Mouse (Mus musculus) Muller cell, postnatal 12 days (primary cell): ENCODE results near the gene Brd7.

Experiments
- DNase-seq: peaks from one replicate; pipeline ENCODE4 v3.0.0-alpha.2; 2015; ENCODE audit errors: inconsistent ontology term

The Brd7 gene

GRCm38 (mm10) chr8:88361708-88362428 lies at the start of gene Brd7:
TSS of gene Brd7 (minus strand) at chr8:88362194.
- DNase-seq = peak; percentile 89

GRCm38 (mm10) chr8:88411461-88411860 lies 49.5 kb upstream of the Brd7 start:
- DNase-seq = no peak

GRCm38 (mm10) chr8:88409401-88409940 lies 47.5 kb upstream of the Brd7 start:
- DNase-seq = peak; percentile 22

GRCm38 (mm10) chr8:88407716-88408115 lies 45.7 kb upstream of the Brd7 start:
- no peak for DNase-seq

GRCm38 (mm10) chr8:88398060-88398459 lies 36.1 kb upstream of the Brd7 start:
- no peak for DNase-seq

GRCm38 (mm10) chr8:88393298-88393697 lies 31.3 kb upstream of the Brd7 start:
- DNase-seq = no peak

- DNase-seq = no peak
These were observed 28.8 kb upstream of the Brd7 start for GRCm38 (mm10) chr8:88390749-88391148.

GRCm38 (mm10) chr8:88388691-88389239 lies 26.8 kb upstream of the Brd7 start:
- DNase-seq = no peak

- DNase-seq = no peak
These were observed 25.9 kb upstream of the Brd7 start for GRCm38 (mm10) chr8:88387874-88388273.

GRCm38 (mm10) chr8:88383164-88383556 lies 21.2 kb upstream of the Brd7 start:
- DNase-seq = no peak

- DNase-seq = no peak
These were observed 20.5 kb upstream of the Brd7 start for GRCm38 (mm10) chr8:88382311-88383163.

- no peak for DNase-seq
These were observed 18.5 kb upstream of the Brd7 start for GRCm38 (mm10) chr8:88380497-88380896.

- DNase-seq = peak; percentile 55
These were observed 15.0 kb upstream of the Brd7 start for GRCm38 (mm10) chr8:88376836-88377582.

GRCm38 (mm10) chr8:88371522-88371921 lies 9.5 kb upstream of the Brd7 start:
- DNase-seq = no peak

GRCm38 (mm10) chr8:88369805-88370204 lies 7.8 kb upstream of the Brd7 start:
- no peak for DNase-seq

GRCm38 (mm10) chr8:88369221-88369620 lies 7.2 kb upstream of the Brd7 start:
- DNase-seq = peak; percentile 51

GRCm38 (mm10) chr8:88362446-88363150 lies 604 bp upstream of the Brd7 start:
- DNase-seq = no peak

GRCm38 (mm10) chr8:88361044-88361707 lies 818 bp downstream of the Brd7 start:
- peak; percentile 36 for DNase-seq

- DNase-seq = no peak
These were observed 2.0 kb downstream of the Brd7 start for GRCm38 (mm10) chr8:88359959-88360358.

GRCm38 (mm10) chr8:88357946-88358345 lies 4.0 kb downstream of the Brd7 start:
- DNase-seq = no peak
